Mouse (Mus musculus) heart, embryonic 15.5 days (tissue): ENCODE data around the gene Ccn2. TPM values are rescaled to one million over a fixed set of nuclear protein-coding genes. Genes with fewer than 3 reads are reported as not detected.
A peak's percentile ranks its signal among the peaks of the same experiment; 100 is the strongest.

Experiments
- ATAC-seq: fragments of 200-750 bp; cut with Nextera tagmentation; replicated peaks from 2 replicates; pipeline ENCODE4 v1.8.0; 2017; ENCODE audit warnings: low read depth, moderate TSS enrichment; ENCODE audit not compliant: insufficient number of reproducible peaks, insufficient read depth, low FRiP score
- H3K27ac ChIP-seq: fragments of 300-500 bp; sonication (generic); 2 replicates; pipeline ENCODE4 v1.5.1; 2015; ENCODE audit warnings: mild to moderate bottlenecking, inconsistent platforms
- H3K27me3 ChIP-seq: fragments of 300-500 bp; sonication (generic); 2 replicates; pipeline ENCODE4 v1.6.1; 2015; ENCODE audit warnings: inconsistent platforms
- H3K36me3 ChIP-seq: fragments of 300-500 bp; sonication (generic); 2 replicates; pipeline ENCODE4 v1.6.1; 2015; ENCODE audit warnings: mild to moderate bottlenecking, inconsistent platforms
- H3K4me1 ChIP-seq: fragments of 300-500 bp; sonication (generic); replicated peaks from 2 replicates; pipeline ENCODE4 v1.6.1; 2015; ENCODE audit warnings: inconsistent platforms
- H3K4me2 ChIP-seq: fragments of 300-500 bp; sonication (generic); 2 replicates; pipeline ENCODE4 v1.6.1; 2015; ENCODE audit warnings: inconsistent platforms, mild to moderate bottlenecking, moderate library complexity
- H3K4me3 ChIP-seq: fragments of 300-500 bp; sonication (generic); 2 replicates; pipeline ENCODE4 v1.5.1; 2015; ENCODE audit warnings: mild to moderate bottlenecking, inconsistent platforms
- H3K9ac ChIP-seq: fragments of 300-500 bp; sonication (generic); 2 replicates; pipeline ENCODE4 v1.6.1; 2015; ENCODE audit warnings: mild to moderate bottlenecking, inconsistent platforms
- H3K9me3 ChIP-seq: fragments of 300-500 bp; sonication (generic); replicated peaks from 2 replicates; pipeline ENCODE4 v1.6.1; 2016; ENCODE audit warnings: inconsistent platforms
- WGBS: fragments of 180-500 bp; shearing (Covaris S2); methylation state at CpG from one replicate; pipeline ENCODE4 v1.1.7; 2015; ENCODE audit warnings: mixed read lengths; 5-methylcytosine and 5-hydroxymethylcytosine counted together
- polyA plus RNA-seq: library from polyadenylated mRNA; unstranded; fragments of >200 nt; fragmentation: Nextera tagmentation; extraction: Ambion mirVana; gene quantifications from 2 replicates; pipeline ENCODE4 v1.2.1, GENCODE M21; 2015

The Ccn2 gene
- polyA plus RNA-seq: 29.4 and 40.2 TPM in 2 replicates

- under 1% methylated on average over 51 of the region's 53 CpGs for WGBS
- Histone ChIP-seq H3K4me1 (peaks cover 49% of the 10 kb centered on the region), H3K27ac (peak within 1 kb of the TSS; percentile 99), H3K4me3 (peak within 1 kb of the TSS; percentile 71), H3K4me2 (peak within 1 kb of the TSS; percentile 80), H3K9ac (peak within 1 kb of the TSS; percentile 88), H3K27me3 (no peaks in the 10 kb centered on the region), H3K9me3 (no peaks in the 10 kb centered on the region), H3K36me3 (no peaks in the 10 kb centered on the region; the same call in 1 of the 2 replicates)
- ATAC-seq: peak; percentile 76
Observed at GRCm38 (mm10) chr10:24595250-24596002, at the start of gene Ccn2. Gene Ccn2 (plus strand): TSS chr10:24595442.

GRCm38 (mm10) chr10:24552870-24553269, 42.4 kb upstream of the Ccn2 start:
- Histone ChIP-seq H3K27ac (no peak overlapping the region), H3K27me3 (no peaks in the 10 kb centered on the region), H3K4me1 (no peaks in the 10 kb centered on the region), H3K9me3 (no peaks in the 10 kb centered on the region), H3K36me3 (no peaks in the 10 kb centered on the region), H3K4me3 (no peak overlapping the region), H3K9ac (no peak overlapping the region), H3K4me2 (no peak overlapping the region)
- WGBS: 59% methylated on average over 1 of the region's 1 CpGs
- no peak for ATAC-seq

GRCm38 (mm10) chr10:24554091-24554490, 41.2 kb upstream of the Ccn2 start:
- H3K27ac ChIP-seq: no peak overlapping the region
- no peaks in the 10 kb centered on the region for H3K36me3 ChIP-seq
- no peak for ATAC-seq
- H3K4me1 ChIP-seq: no peaks in the 10 kb centered on the region
- H3K4me3 ChIP-seq: no peak overlapping the region
- H3K4me2 ChIP-seq: no peak overlapping the region
- 21% methylated on average over 2 of the region's 2 CpGs for WGBS
- H3K9me3 ChIP-seq: no peaks in the 10 kb centered on the region
- H3K9ac ChIP-seq: no peak overlapping the region
- no peaks in the 10 kb centered on the region for H3K27me3 ChIP-seq

- H3K9me3 ChIP-seq: no peaks in the 10 kb centered on the region
- no peaks in the 10 kb centered on the region for H3K4me1 ChIP-seq
- no peak overlapping the region for H3K9ac ChIP-seq
- H3K27me3 ChIP-seq: no peaks in the 10 kb centered on the region
- 83% methylated on average over 2 of the region's 2 CpGs for WGBS
- no peaks in the 10 kb centered on the region for H3K36me3 ChIP-seq
- no peak for ATAC-seq
- H3K27ac ChIP-seq: no peak overlapping the region
- H3K4me3 ChIP-seq: no peak overlapping the region
- no peak overlapping the region for H3K4me2 ChIP-seq
Observed at GRCm38 (mm10) chr10:24558366-24558765, 36.9 kb upstream of the Ccn2 start.

GRCm38 (mm10) chr10:24569691-24570420, 25.4 kb upstream of the Ccn2 start:
- no peaks in the 10 kb centered on the region for H3K9me3 ChIP-seq
- H3K4me2 ChIP-seq: no peak overlapping the region
- ATAC-seq: 0 out of 2 replicates have a peak, but pooled peaks have one; percentile 22
- H3K4me3 ChIP-seq: no peak overlapping the region
- peak overlapping the region; percentile 44; the same call in 1 of the 2 replicates for H3K27ac ChIP-seq
- H3K36me3 ChIP-seq: no peaks in the 10 kb centered on the region
- WGBS: 69% methylated on average over 2 of the region's 2 CpGs
- H3K9ac ChIP-seq: no peak overlapping the region
- H3K4me1 ChIP-seq: peaks cover 11% of the 10 kb centered on the region
- no peaks in the 10 kb centered on the region for H3K27me3 ChIP-seq

GRCm38 (mm10) chr10:24572044-24572960, 22.9 kb upstream of the Ccn2 start:
- no peak overlapping the region for H3K27ac ChIP-seq
- no peaks in the 10 kb centered on the region for H3K36me3 ChIP-seq
- H3K27me3 ChIP-seq: no peaks in the 10 kb centered on the region

GRCm38 (mm10) chr10:24573484-24573883, 21.8 kb upstream of the Ccn2 start:
- peaks cover 11% of the 10 kb centered on the region for H3K4me1 ChIP-seq
- H3K27me3 ChIP-seq: no peaks in the 10 kb centered on the region
- no peaks in the 10 kb centered on the region for H3K36me3 ChIP-seq
- ATAC-seq: no peak
- no peaks in the 10 kb centered on the region for H3K9me3 ChIP-seq
- no peak overlapping the region for H3K4me2 ChIP-seq
- no peak overlapping the region for H3K27ac ChIP-seq
- 66% methylated on average over 3 of the region's 3 CpGs for WGBS
- H3K4me3 ChIP-seq: no peak overlapping the region
- H3K9ac ChIP-seq: no peak overlapping the region

More at GRCm38 (mm10) chr10:24572044-24572960, 22.9 kb upstream of the Ccn2 start:
- no peak overlapping the region for H3K4me2 ChIP-seq
- ATAC-seq: no peak
- no peaks in the 10 kb centered on the region for H3K9me3 ChIP-seq
- H3K4me3 ChIP-seq: no peak overlapping the region
- H3K4me1 ChIP-seq: peaks cover 11% of the 10 kb centered on the region
- H3K9ac ChIP-seq: no peak overlapping the region
- WGBS: 78% methylated on average over 4 of the region's 4 CpGs

GRCm38 (mm10) chr10:24581076-24581475, 14.2 kb upstream of the Ccn2 start:
- Histone ChIP-seq H3K4me1 (peaks cover 5% of the 10 kb centered on the region; the same call in 1 of the 2 replicates), H3K4me2 (no peak overlapping the region), H3K27me3 (no peaks in the 10 kb centered on the region), H3K9me3 (no peaks in the 10 kb centered on the region), H3K4me3 (no peak overlapping the region), H3K9ac (no peak overlapping the region), H3K36me3 (no peaks in the 10 kb centered on the region), H3K27ac (no peak overlapping the region)
- 26% methylated on average over 3 of the region's 3 CpGs for WGBS
- ATAC-seq: 0 out of 2 replicates have a peak, but pooled peaks have one; percentile 39

GRCm38 (mm10) chr10:24588824-24589223, 6.4 kb upstream of the Ccn2 start:
- Histone ChIP-seq H3K9ac (no peak overlapping the region), H3K4me3 (no peak overlapping the region), H3K27me3 (no peaks in the 10 kb centered on the region), H3K9me3 (no peaks in the 10 kb centered on the region), H3K4me1 (peaks cover 24% of the 10 kb centered on the region), H3K4me2 (no peak overlapping the region), H3K36me3 (no peaks in the 10 kb centered on the region), H3K27ac (no peak overlapping the region)
- no peak for ATAC-seq
- 75% methylated on average over 4 of the region's 4 CpGs for WGBS

GRCm38 (mm10) chr10:24589238-24589637, 6.0 kb upstream of the Ccn2 start:
- H3K9me3 ChIP-seq: no peaks in the 10 kb centered on the region
- no peak overlapping the region for H3K4me3 ChIP-seq
- no peaks in the 10 kb centered on the region for H3K36me3 ChIP-seq
- 83% methylated on average over 9 of the region's 9 CpGs for WGBS
- H3K27ac ChIP-seq: no peak overlapping the region
- H3K27me3 ChIP-seq: no peaks in the 10 kb centered on the region
- peaks cover 28% of the 10 kb centered on the region for H3K4me1 ChIP-seq
- no peak overlapping the region for H3K9ac ChIP-seq
- no peak overlapping the region for H3K4me2 ChIP-seq
- ATAC-seq: no peak

GRCm38 (mm10) chr10:24590546-24590945, 4.7 kb upstream of the Ccn2 start:
- WGBS: 89% methylated on average over 4 of the region's 4 CpGs
- no peak overlapping the region for H3K4me3 ChIP-seq
- no peak overlapping the region for H3K27ac ChIP-seq
- no peaks in the 10 kb centered on the region for H3K27me3 ChIP-seq
- ATAC-seq: no peak
- no peak overlapping the region for H3K9ac ChIP-seq
- H3K36me3 ChIP-seq: no peaks in the 10 kb centered on the region
- peaks cover 34% of the 10 kb centered on the region for H3K4me1 ChIP-seq
- no peaks in the 10 kb centered on the region for H3K9me3 ChIP-seq
- no peak overlapping the region for H3K4me2 ChIP-seq
